Mouse (Mus musculus) ovary, postnatal 14 days (tissue): Measurements from ENCODE around the gene Gm47995.
"Not testable (repeated sequence)": the region's sequence is repeated elsewhere in the genome, so short reads cannot be mapped to it uniquely, and the experiment has no call there.

Source experiments
- DNase-seq: peaks from one replicate; pipeline ENCODE4 v3.0.0; 2022; ENCODE audit warnings: low spot score

The Gm47995 gene

GRCm38 (mm10) chr1:151198120-151198519 is at the start of gene Gm47995:
Gm47995 (plus strand) TSS chr1:151198448.
- DNase-seq, result not testable (repeated sequence)

- no peak for DNase-seq
Measured at GRCm38 (mm10) chr1:151150211-151150610, 48.0 kb upstream of the Gm47995 start.

- DNase-seq, result no peak
Measured at GRCm38 (mm10) chr1:151151089-151151488, 47.2 kb upstream of the Gm47995 start.

- no peak for DNase-seq
Measured at GRCm38 (mm10) chr1:151153056-151153652, 45.1 kb upstream of the Gm47995 start.

- DNase-seq, result not testable (repeated sequence)
Measured at GRCm38 (mm10) chr1:151154131-151154530, 44.1 kb upstream of the Gm47995 start.

- no peak for DNase-seq
Measured at GRCm38 (mm10) chr1:151156129-151156528, 42.1 kb upstream of the Gm47995 start.

- DNase-seq, result no peak
Measured at GRCm38 (mm10) chr1:151156777-151157632, 41.2 kb upstream of the Gm47995 start.

GRCm38 (mm10) chr1:151157963-151158856 is 40.0 kb upstream of the Gm47995 start:
- DNase-seq, result no peak

GRCm38 (mm10) chr1:151158857-151159510 is 39.3 kb upstream of the Gm47995 start:
- DNase-seq, result no peak

- DNase-seq, result no peak
Measured at GRCm38 (mm10) chr1:151166031-151166430, 32.2 kb upstream of the Gm47995 start.

- DNase-seq, result no peak
Measured at GRCm38 (mm10) chr1:151167297-151168047, 30.8 kb upstream of the Gm47995 start.

- DNase-seq, result no peak
Measured at GRCm38 (mm10) chr1:151168637-151169036, 29.6 kb upstream of the Gm47995 start.

- no peak for DNase-seq
Measured at GRCm38 (mm10) chr1:151171572-151172461, 26.4 kb upstream of the Gm47995 start.

- DNase-seq, result no peak
Measured at GRCm38 (mm10) chr1:151177030-151177936, 21.0 kb upstream of the Gm47995 start.

- DNase-seq, result no peak
Measured at GRCm38 (mm10) chr1:151177937-151178271, 20.3 kb upstream of the Gm47995 start.

GRCm38 (mm10) chr1:151178505-151179083 is 19.7 kb upstream of the Gm47995 start:
- no peak for DNase-seq

- no peak for DNase-seq
Measured at GRCm38 (mm10) chr1:151180167-151180566, 18.1 kb upstream of the Gm47995 start.

- DNase-seq, result not testable (repeated sequence)
Measured at GRCm38 (mm10) chr1:151182266-151182665, 16.0 kb upstream of the Gm47995 start, which contains the start of gene Gm47985. Gm47985 (plus strand) TSS chr1:151182537.

- DNase-seq, result not testable (repeated sequence)
Measured at GRCm38 (mm10) chr1:151186186-151186585, 12.1 kb upstream of the Gm47995 start.
